Mouse (Mus musculus): Measurements from ENCODE around the gene Olfr1043. TPM values are rescaled to one million over a fixed set of nuclear protein-coding genes. Genes with fewer than 3 reads are reported as not detected.

Gene Olfr1043
- polyA plus RNA-seq, 1 experiment from 2014 or later = not detected

GRCm38 (mm10) chr2:86135828-86136227 is 31.5 kb downstream of the Olfr1043 start, which contains the start of gene Olfr1039:
Gene Olfr1039 (minus strand): TSS chr2:86135928.
- Histone ChIP-seq H3K4me3 (ENCODE audit: low read depth, low read length) (no peak within 1 kb of the TSS), H3K27ac (ENCODE audit: low read depth, low read length) (no peak within 1 kb of the TSS), H3K4me2 (no peak within 1 kb of the TSS), H3K36me3 (ENCODE audit: control insufficient read depth, insufficient read depth, low read length) (no peaks in the 10 kb centered on the region), H3K27me3 (ENCODE audit: control insufficient read depth, insufficient read depth, low read length) (no peaks in the 10 kb centered on the region), H3K9ac (ENCODE audit: low read length) (no peak within 1 kb of the TSS), H3K9me3 (ENCODE audit: control insufficient read depth, low read length) (no peaks in the 10 kb centered on the region), H3K4me1 (ENCODE audit: control insufficient read depth, insufficient read depth, low read length) (no peaks in the 10 kb centered on the region)
- DNase-seq (ENCODE audit: low spot score, missing footprints) (no peak), ATAC-seq (ENCODE audit: low FRiP score) (no peak)
- WGBS = 96% methylated on average over 1 of the region's 1 CpGs

Other genes starting within 250 kb of the Olfr1043 start
- not detected in 2 replicates for gene Olfr1026, start 246.0 kb downstream of the Olfr1043 start, polyA plus RNA-seq (2014; fragmentation: Nextera tagmentation; extraction: Ambion mirVana)
- gene Olfr1028, start 217.1 kb downstream of the Olfr1043 start, polyA plus RNA-seq (2014; fragmentation: Nextera tagmentation; extraction: Ambion mirVana) = not detected in 2 replicates
- gene Olfr1029, start 193.6 kb downstream of the Olfr1043 start, polyA plus RNA-seq (2014; fragmentation: Nextera tagmentation; extraction: Ambion mirVana) = not detected in 2 replicates
- gene Olfr1030, start 188.2 kb downstream of the Olfr1043 start, polyA plus RNA-seq (2014; fragmentation: Nextera tagmentation; extraction: Ambion mirVana) = not detected in 2 replicates
- not detected in 2 replicates for gene Olfr1031, start 177.2 kb downstream of the Olfr1043 start, polyA plus RNA-seq (2014; fragmentation: Nextera tagmentation; extraction: Ambion mirVana)
- not detected in 2 replicates for gene Olfr1032, start 162.0 kb downstream of the Olfr1043 start, polyA plus RNA-seq (2014; fragmentation: Nextera tagmentation; extraction: Ambion mirVana)
- gene Olfr1033, start 146.9 kb downstream of the Olfr1043 start, polyA plus RNA-seq (2014; fragmentation: Nextera tagmentation; extraction: Ambion mirVana) = not detected in 2 replicates
- not detected in 2 replicates for gene Olfr1034, start 121.7 kb downstream of the Olfr1043 start, polyA plus RNA-seq (2014; fragmentation: Nextera tagmentation; extraction: Ambion mirVana)
- not detected in 2 replicates for gene Olfr1036, start 93.5 kb downstream of the Olfr1043 start, polyA plus RNA-seq (2014; fragmentation: Nextera tagmentation; extraction: Ambion mirVana)
- not detected in 2 replicates for gene Olfr1037, start 80.1 kb downstream of the Olfr1043 start, polyA plus RNA-seq (2014; fragmentation: Nextera tagmentation; extraction: Ambion mirVana)
- gene Olfr1039, start 31.6 kb downstream of the Olfr1043 start, polyA plus RNA-seq (2014; fragmentation: Nextera tagmentation; extraction: Ambion mirVana) = not detected in 2 replicates
- gene Olfr1040, start 20.8 kb downstream of the Olfr1043 start, polyA plus RNA-seq (2014; fragmentation: Nextera tagmentation; extraction: Ambion mirVana) = not detected in 2 replicates
- not detected in 2 replicates for gene Olfr1042, start 5.7 kb downstream of the Olfr1043 start, polyA plus RNA-seq (2014; fragmentation: Nextera tagmentation; extraction: Ambion mirVana)
- gene Olfr1044, start 10.3 kb upstream of the Olfr1043 start, polyA plus RNA-seq (2014; fragmentation: Nextera tagmentation; extraction: Ambion mirVana) = not detected in 2 replicates
- not detected in 2 replicates for gene Olfr52, start 18.2 kb upstream of the Olfr1043 start, polyA plus RNA-seq (2014; fragmentation: Nextera tagmentation; extraction: Ambion mirVana)
- not detected in 2 replicates for gene Olfr1045, start 35.5 kb upstream of the Olfr1043 start, polyA plus RNA-seq (2014; fragmentation: Nextera tagmentation; extraction: Ambion mirVana)
- gene Olfr1046, start 51.8 kb upstream of the Olfr1043 start, polyA plus RNA-seq (2014; fragmentation: Nextera tagmentation; extraction: Ambion mirVana) = not detected in 2 replicates
- not detected in 2 replicates for gene Olfr1047, start 63.9 kb upstream of the Olfr1043 start, polyA plus RNA-seq (2014; fragmentation: Nextera tagmentation; extraction: Ambion mirVana)
- not detected in 2 replicates for gene Olfr1048, start 72.8 kb upstream of the Olfr1043 start, polyA plus RNA-seq (2014; fragmentation: Nextera tagmentation; extraction: Ambion mirVana)
- gene Olfr1049, start 90.8 kb upstream of the Olfr1043 start, polyA plus RNA-seq (2014; fragmentation: Nextera tagmentation; extraction: Ambion mirVana) = not detected in 2 replicates
- gene Olfr1051, start 111.6 kb upstream of the Olfr1043 start, polyA plus RNA-seq (2014; fragmentation: Nextera tagmentation; extraction: Ambion mirVana) = not detected in 2 replicates
- not detected in 2 replicates for gene Olfr1052, start 124.9 kb upstream of the Olfr1043 start, polyA plus RNA-seq (2014; fragmentation: Nextera tagmentation; extraction: Ambion mirVana)
- not detected in 2 replicates for gene Olfr1053, start 147.8 kb upstream of the Olfr1043 start, polyA plus RNA-seq (2014; fragmentation: Nextera tagmentation; extraction: Ambion mirVana)
- not detected in 2 replicates for gene Olfr1054, start 167.9 kb upstream of the Olfr1043 start, polyA plus RNA-seq (2014; fragmentation: Nextera tagmentation; extraction: Ambion mirVana)
- gene Olfr1055, start 182.8 kb upstream of the Olfr1043 start, polyA plus RNA-seq (2014; fragmentation: Nextera tagmentation; extraction: Ambion mirVana) = not detected in 2 replicates
- gene Olfr1056, start 194.9 kb upstream of the Olfr1043 start, polyA plus RNA-seq (2014; fragmentation: Nextera tagmentation; extraction: Ambion mirVana) = not detected in 2 replicates
- not detected in 2 replicates for gene Olfr1057, start 210.9 kb upstream of the Olfr1043 start, polyA plus RNA-seq (2014; fragmentation: Nextera tagmentation; extraction: Ambion mirVana)
- not detected in 2 replicates for gene Olfr1058, start 221.0 kb upstream of the Olfr1043 start, polyA plus RNA-seq (2014; fragmentation: Nextera tagmentation; extraction: Ambion mirVana)
- gene Olfr1061, start 246.5 kb upstream of the Olfr1043 start, polyA plus RNA-seq (2014; fragmentation: Nextera tagmentation; extraction: Ambion mirVana) = not detected in 2 replicates

Measured in midbrain, embryonic 11.5 days (tissue).